8 mouse cellular contexts compared by ENCODE assay signal in genomic region chr6:87850155-87850899, GRCm38 (mm10). TPM values are rescaled to one million over a fixed set of nuclear protein-coding genes. Genes with fewer than 3 reads are reported as not detected.
A peak's percentile ranks its signal among the peaks of the same experiment; 100 is the strongest.
DNase-seq lines count a peak whose midpoint lies in the region; TF ChIP-seq lines count a peak whose summit lies in the region.

No protein-coding gene starts in this region.

- no peak for TF ChIP-seq POLR2A in brain, embryonic 14.5 days (IDR thresholded peaks at IDR 0.05; ENCODE audit: borderline replicate concordance, extremely low read depth, insufficient read depth, insufficient read length, poor library complexity, severe bottlenecking)

- intact Hi-C loops in heart, postnatal 10 days (cut with DNase I) = loop anchor here (5.0 kb wide), 1 partner anchor 37 kb away; the partner anchor contains the start of gene Copg1

- under 1% methylated on average over 73 of the region's 73 CpGs for WGBS in forebrain, embryonic 10.5 days

- peaks cover 36% of the 10 kb centered on the region for H3K36me3 ChIP-seq in forebrain, embryonic 10.5 days (replicated peaks)

- TF ChIP-seq CTCF in brain, embryonic 14.5 days (IDR thresholded peaks at IDR 0.05; ENCODE audit: borderline replicate concordance, extremely low read depth, insufficient read depth, insufficient read length) = no peak

- H3K27me3 ChIP-seq in forebrain, embryonic 10.5 days (ENCODE audit: poor library complexity, severe bottlenecking) = no peaks in the 10 kb centered on the region

- peak overlapping the region; percentile 99 for H3K4me3 ChIP-seq in forebrain, embryonic 10.5 days

- no peaks in the 10 kb centered on the region for H3K9me3 ChIP-seq in forebrain, embryonic 10.5 days

- H3K27ac ChIP-seq in forebrain, embryonic 10.5 days = peak overlapping the region; percentile 99

- H3K4me1 ChIP-seq in forebrain, embryonic 10.5 days = peaks cover 38% of the 10 kb centered on the region

- DNase-seq in layer of hippocampus, adult 11-12 months (ENCODE audit: low spot score) = peak; percentile 42
- no peak for DNase-seq in layer of hippocampus, adult 9-10 months (ENCODE audit: low spot score)
- DNase-seq in brain, embryonic 14.5 days (ENCODE audit: low read depth) = peak; percentile 63
- DNase-seq in forebrain, embryonic 10.5 days (ENCODE audit: extremely low spot score, low spot score) = peak; percentile 48
- DNase-seq in heart, postnatal 10 days = peak; percentile 71 to 72
- peak; percentile 53 to 75 for DNase-seq in kidney, postnatal 25 days
- peak; percentile 59 for DNase-seq in lung, postnatal 14 days
- DNase-seq in right cerebral cortex, postnatal 4 days = peak; percentile 49

RNA-seq across cellular contexts. Expression of gene Cnbp, which starts 0.6 kb away (rescaled TPM):
- polyA plus RNA-seq in brain, embryonic 14.5 days (2012; rRNA removed) = 264 and 299 TPM in 2 replicates
- 1,473 and 1,500 TPM in 2 replicates for polyA plus RNA-seq in forebrain, embryonic 10.5 days (2016; fragmentation: Nextera tagmentation; extraction: Ambion mirVana)
- 100 to 1,000 TPM; 308 to 311 TPM for total RNA-seq in heart, postnatal 10 days (2021)

RNA-seq across cellular contexts. Expression of gene Isy1, which starts 11.7 kb away (rescaled TPM):
- 31.3 and 38.3 TPM in 2 replicates for polyA plus RNA-seq in brain, embryonic 14.5 days (2012; rRNA removed)
- polyA plus RNA-seq in forebrain, embryonic 10.5 days (2016; fragmentation: Nextera tagmentation; extraction: Ambion mirVana) = 76.4 and 78.6 TPM in 2 replicates
- 10 to 100 TPM; 22.2 to 26.2 TPM for total RNA-seq in heart, postnatal 10 days (2021)

RNA-seq across cellular contexts. Expression of gene Gm45140, which starts 14.7 kb away (rescaled TPM):
- 5.9 and 6.8 TPM in 2 replicates for polyA plus RNA-seq in brain, embryonic 14.5 days (2012; rRNA removed)
- 2.1 TPM in 2 replicates for polyA plus RNA-seq in forebrain, embryonic 10.5 days (2016; fragmentation: Nextera tagmentation; extraction: Ambion mirVana)
- total RNA-seq in heart, postnatal 10 days (2021) = 1 to 10 TPM; 1.6 to 2.9 TPM

RNA-seq across cellular contexts. Expression of gene Copg1, which starts 37.3 kb away (rescaled TPM):
- 78.3 and 121 TPM in 2 replicates for polyA plus RNA-seq in brain, embryonic 14.5 days (2012; rRNA removed)
- 152 and 155 TPM in 2 replicates for polyA plus RNA-seq in forebrain, embryonic 10.5 days (2016; fragmentation: Nextera tagmentation; extraction: Ambion mirVana)
- 10 to 100 TPM; 65.8 to 72.8 TPM for total RNA-seq in heart, postnatal 10 days (2021)

RNA-seq across cellular contexts. Expression of gene Rab43, which starts 38.4 kb away (rescaled TPM):
- polyA plus RNA-seq in brain, embryonic 14.5 days (2012; rRNA removed) = 13.4 and 14.3 TPM in 2 replicates
- polyA plus RNA-seq in forebrain, embryonic 10.5 days (2016; fragmentation: Nextera tagmentation; extraction: Ambion mirVana) = 4.6 and 6.6 TPM in 2 replicates
- 10 to 100 TPM; 16.9 to 26.4 TPM for total RNA-seq in heart, postnatal 10 days (2021)
